Mouse (Mus musculus): ENCODE results near the gene Nek2.

- TF ChIP-seq CTCF (IDR thresholded peaks at IDR 0.05; ENCODE audit: low read depth, low read length): no peak
- no peak for TF ChIP-seq GATA1 (IDR thresholded peaks at IDR 0.05; ENCODE audit: borderline replicate concordance, low read length)
These were observed 25.4 kb downstream of the Nek2 start for GRCm38 (mm10) chr1:191846667-191847066.
